Mouse (Mus musculus) thymus, postnatal 14 days (tissue): ENCODE measurements around the gene Scn1b.

Experiments
- DNase-seq: peaks from one replicate; pipeline ENCODE4 v3.0.0; 2021

The Scn1b gene

GRCm38 (mm10) chr7:31126851-31127724 is at the start of gene Scn1b:
Gene Scn1b (minus strand): TSS chr7:31127003.
- no peak for DNase-seq

GRCm38 (mm10) chr7:31175096-31175495 is 48.3 kb upstream of the Scn1b start:
- DNase-seq: no peak

GRCm38 (mm10) chr7:31174466-31174865 is 47.7 kb upstream of the Scn1b start:
- no peak for DNase-seq

GRCm38 (mm10) chr7:31172238-31172637 is 45.4 kb upstream of the Scn1b start:
- peak; percentile 83 for DNase-seq

GRCm38 (mm10) chr7:31170520-31170919 is 43.7 kb upstream of the Scn1b start:
- DNase-seq: no peak

GRCm38 (mm10) chr7:31168412-31168811 is 41.6 kb upstream of the Scn1b start:
- peak; percentile 79 for DNase-seq

GRCm38 (mm10) chr7:31164748-31165147 is 37.9 kb upstream of the Scn1b start:
- DNase-seq: peak; percentile 63

GRCm38 (mm10) chr7:31163666-31164577 is 37.1 kb upstream of the Scn1b start:
- no peak for DNase-seq

- DNase-seq: no peak
Observed at GRCm38 (mm10) chr7:31162324-31162723, 35.5 kb upstream of the Scn1b start.

GRCm38 (mm10) chr7:31161831-31162230 is 35.0 kb upstream of the Scn1b start:
- DNase-seq: peak; percentile 56

- peak; percentile 61 for DNase-seq
Observed at GRCm38 (mm10) chr7:31161246-31161645, 34.4 kb upstream of the Scn1b start.

- peak; percentile 56 for DNase-seq
Observed at GRCm38 (mm10) chr7:31160763-31161162, 34.0 kb upstream of the Scn1b start.

GRCm38 (mm10) chr7:31156034-31156928 is 29.5 kb upstream of the Scn1b start:
- DNase-seq: peak; percentile 87

- DNase-seq: peak; percentile 51
Observed at GRCm38 (mm10) chr7:31155296-31156033, 28.7 kb upstream of the Scn1b start, which contains the start of gene Gramd1a. Gene Gramd1a (minus strand): TSS chr7:31155896.

GRCm38 (mm10) chr7:31153536-31154320 is 26.9 kb upstream of the Scn1b start:
- DNase-seq: peak; percentile 61

GRCm38 (mm10) chr7:31151301-31152241 is 24.8 kb upstream of the Scn1b start:
- DNase-seq: peak; percentile 85

GRCm38 (mm10) chr7:31150566-31151300 is 23.9 kb upstream of the Scn1b start:
- DNase-seq: peak; percentile 91

- peak; percentile 54 for DNase-seq
Observed at GRCm38 (mm10) chr7:31149751-31150565, 23.2 kb upstream of the Scn1b start.
